Mouse (Mus musculus) MEL (cell line): ENCODE measurements around the gene Tuba3b. TPM values are rescaled to one million over a fixed set of nuclear protein-coding genes. Genes with fewer than 3 reads are reported as not detected.

Experiments
- DNase-seq: peaks from one replicate; pipeline ENCODE4 v3.0.0; 2011; ENCODE audit warnings: low read depth, low spot score
- H3K27ac ChIP-seq: 2 replicates; pipeline ENCODE4 v1.5.1; 2012; ENCODE audit warnings: low read depth, mild to moderate bottlenecking, control low read depth, low read length, moderate library complexity; ENCODE audit not compliant: control insufficient read depth
- H3K27me3 ChIP-seq, 2 experiments: fragments of 150-350 bp in 1 of 2; sonication (generic) in 1 of 2; 2 replicates each; pipeline ENCODE4 v1.6.1; 2012; ENCODE audit warnings: low read length in 2 of 2, mild to moderate bottlenecking in 2 of 2, improper control_type of control experiment in 1 of 2, moderate library complexity in 1 of 2; ENCODE audit not compliant: insufficient read depth in 2 of 2, control insufficient read depth in 1 of 2
- H3K36me3 ChIP-seq, 2 experiments: 2 replicates each; pipeline ENCODE4 v1.6.1; 2012 to 2014; ENCODE audit warnings: low read length in 2 of 2, improper control_type of control experiment in 1 of 2, inconsistent platforms in 1 of 2, mild to moderate bottlenecking in 1 of 2; ENCODE audit not compliant: insufficient read depth in 2 of 2, control insufficient read depth in 1 of 2
- H3K4me1 ChIP-seq, 2 experiments: fragments of 150-350 bp in 1 of 2; sonication (generic) in 1 of 2; 2 replicates each; pipeline ENCODE4 v1.6.1; 2012; ENCODE audit warnings: low read length in 2 of 2, improper control_type of control experiment in 1 of 2, mild to moderate bottlenecking in 1 of 2; ENCODE audit not compliant: insufficient read depth in 2 of 2, control insufficient read depth in 1 of 2
- H3K4me3 ChIP-seq, 2 experiments: fragments of 150-350 bp in 1 of 2; sonication (generic) in 1 of 2; 2 replicates each; pipeline ENCODE4 v1.5.1; 2012; ENCODE audit warnings: low read depth in 2 of 2, low read length in 2 of 2, mild to moderate bottlenecking in 2 of 2, moderate library complexity in 2 of 2, control low read depth in 1 of 2, improper control_type of control experiment in 1 of 2; ENCODE audit not compliant: control insufficient read depth in 1 of 2, insufficient read depth in 1 of 2
- H3K79me2 ChIP-seq: 2 replicates; pipeline ENCODE4 v1.6.1; 2012; ENCODE audit warnings: mild to moderate bottlenecking, low read length, moderate library complexity; ENCODE audit not compliant: control insufficient read depth, poor library complexity, insufficient read depth
- H3K9ac ChIP-seq: 2 replicates; pipeline ENCODE4 v1.6.1; 2012; ENCODE audit warnings: low read depth, mild to moderate bottlenecking, control low read depth, low read length, moderate library complexity; ENCODE audit not compliant: control insufficient read depth, poor library complexity, severe bottlenecking
- H3K9me3 ChIP-seq: fragments of 150-350 bp; sonication (generic); replicated peaks from 2 replicates; pipeline ENCODE4 v1.6.1; 2012; ENCODE audit warnings: mild to moderate bottlenecking, low read length, improper control_type of control experiment, moderate library complexity; ENCODE audit not compliant: insufficient read depth
- CHD2 ChIP-seq: IDR thresholded peaks from 2 replicates; pipeline ENCODE4 v1.6.1; 2011; ENCODE audit warnings: low read length, improper control_type of control experiment
- CTCF ChIP-seq, 3 experiments: IDR thresholded peaks in 2 of 3; conservative IDR thresholded peaks in 1 of 3; 2 replicates each; pipeline ENCODE4 v1.5.1; 2011 to 2012; ENCODE audit warnings: low read length in 3 of 3, low read depth in 2 of 3, mild to moderate bottlenecking in 2 of 3, improper control_type of control experiment in 1 of 3, inconsistent platforms in 1 of 3, mixed read lengths in 1 of 3, moderate library complexity in 1 of 3; ENCODE audit not compliant: control insufficient read depth in 1 of 3, insufficient read depth in 1 of 3, poor library complexity in 1 of 3, severe bottlenecking in 1 of 3
- E2F4 ChIP-seq: IDR thresholded peaks from 2 replicates; pipeline ENCODE4 v1.6.1; 2011; ENCODE audit warnings: low read depth, low read length, improper control_type of control experiment, borderline replicate concordance
- EP300 ChIP-seq, 2 experiments: IDR thresholded peaks; 2 replicates each; pipeline ENCODE4 v1.6.1; 2011; ENCODE audit warnings: improper control_type of control experiment in 2 of 2, low read length in 2 of 2, low read depth in 1 of 2, mild to moderate bottlenecking in 1 of 2
- ETS1 ChIP-seq: IDR thresholded peaks from 2 replicates; pipeline ENCODE4 v1.6.1; 2012; ENCODE audit warnings: low read depth, mild to moderate bottlenecking, inconsistent platforms, low read length, improper control_type of control experiment, moderate library complexity
- GATA1 ChIP-seq: IDR thresholded peaks from 2 replicates; pipeline ENCODE4 v1.6.1; 2011; ENCODE audit warnings: low read depth, low read length, improper control_type of control experiment
- JUND ChIP-seq: IDR thresholded peaks from 2 replicates; pipeline ENCODE4 v1.6.1; 2011; ENCODE audit warnings: low read depth, mild to moderate bottlenecking, improper control_type of control experiment, low read length
- KAT2A ChIP-seq: conservative IDR thresholded peaks from 2 replicates; pipeline ENCODE4 v1.6.1; 2012; ENCODE audit warnings: low read depth, low read length, improper control_type of control experiment, inconsistent platforms
- MAFK ChIP-seq: IDR thresholded peaks from 2 replicates; pipeline ENCODE4 v1.6.1; 2011; ENCODE audit warnings: low read depth, mild to moderate bottlenecking, low read length, improper control_type of control experiment, borderline replicate concordance
- MAZ ChIP-seq: IDR thresholded peaks from 2 replicates; pipeline ENCODE4 v1.6.1; 2012; ENCODE audit warnings: low read depth, mild to moderate bottlenecking, inconsistent platforms, low read length, improper control_type of control experiment
- MEF2A ChIP-seq: IDR thresholded peaks from 2 replicates; pipeline ENCODE4 v1.6.1; 2014; ENCODE audit warnings: low read depth, mild to moderate bottlenecking, inconsistent platforms, low read length, improper control_type of control experiment; ENCODE audit not compliant: poor library complexity, insufficient replicate concordance, severe bottlenecking; ENCODE audit errors: extremely low read depth
- MYB ChIP-seq: IDR thresholded peaks from 2 replicates; pipeline ENCODE4 v1.6.1; 2011; ENCODE audit warnings: mild to moderate bottlenecking, low read depth, low read length, improper control_type of control experiment
- MYC ChIP-seq: IDR thresholded peaks from 2 replicates; pipeline ENCODE4 v1.6.1; 2011; ENCODE audit warnings: low read depth, mild to moderate bottlenecking, low read length, improper control_type of control experiment, moderate library complexity
- NELFE ChIP-seq: IDR thresholded peaks from 2 replicates; pipeline ENCODE4 v1.6.1; 2011; ENCODE audit warnings: low read depth, low read length, improper control_type of control experiment
- NRF1 ChIP-seq: IDR thresholded peaks from 2 replicates; pipeline ENCODE4 v1.6.1; 2014; ENCODE audit warnings: low read depth, mild to moderate bottlenecking, inconsistent platforms, low read length, improper control_type of control experiment, moderate library complexity; ENCODE audit not compliant: poor library complexity, insufficient read depth, severe bottlenecking
- POLR2A ChIP-seq, 2 experiments: IDR thresholded peaks; 2 replicates each; pipeline ENCODE4 v1.6.1; 2011 to 2012; ENCODE audit warnings: low read length in 2 of 2, mild to moderate bottlenecking in 2 of 2, control low read depth in 1 of 2, improper control_type of control experiment in 1 of 2, low read depth in 1 of 2, moderate library complexity in 1 of 2; ENCODE audit not compliant: control insufficient read depth in 1 of 2, insufficient read depth in 1 of 2, poor library complexity in 1 of 2
- POLR2AphosphoS2 ChIP-seq: IDR thresholded peaks from 2 replicates; pipeline ENCODE4 v1.6.1; 2011; ENCODE audit warnings: low read length, improper control_type of control experiment
- POLR2AphosphoS5 ChIP-seq: IDR thresholded peaks from 2 replicates; pipeline ENCODE4 v1.6.1; 2012; ENCODE audit warnings: low read depth, borderline replicate concordance, mild to moderate bottlenecking, inconsistent platforms, low read length, moderate library complexity, mixed read lengths
- RAD21 ChIP-seq: IDR thresholded peaks from 2 replicates; pipeline ENCODE4 v1.6.1; 2011; ENCODE audit warnings: mild to moderate bottlenecking, low read depth, low read length, improper control_type of control experiment
- RCOR1 ChIP-seq: IDR thresholded peaks from 2 replicates; pipeline ENCODE4 v1.6.1; 2012; ENCODE audit warnings: low read depth, mild to moderate bottlenecking, inconsistent platforms, low read length, improper control_type of control experiment
- SIN3A ChIP-seq: IDR thresholded peaks from 2 replicates; pipeline ENCODE4 v1.6.1; 2012; ENCODE audit warnings: low read length, improper control_type of control experiment, inconsistent platforms
- SMC3 ChIP-seq: IDR thresholded peaks from 2 replicates; pipeline ENCODE4 v1.6.1; 2011; ENCODE audit warnings: low read depth, low read length, improper control_type of control experiment
- TCF12 ChIP-seq: IDR thresholded peaks from 2 replicates; pipeline ENCODE4 v1.6.1; 2014; ENCODE audit warnings: low read depth, mild to moderate bottlenecking, inconsistent platforms, low read length, improper control_type of control experiment, moderate library complexity
- USF2 ChIP-seq, 2 experiments: IDR thresholded peaks; 2 replicates each; pipeline ENCODE4 v1.6.1; 2011 to 2012; ENCODE audit warnings: improper control_type of control experiment in 2 of 2, low read length in 2 of 2, borderline replicate concordance in 1 of 2, inconsistent platforms in 1 of 2, low read depth in 1 of 2, mild to moderate bottlenecking in 1 of 2; ENCODE audit not compliant: insufficient read depth in 1 of 2
- ZC3H11A ChIP-seq: IDR thresholded peaks from 2 replicates; pipeline ENCODE4 v1.6.1; 2012; ENCODE audit warnings: low read depth, mild to moderate bottlenecking, inconsistent platforms, low read length, improper control_type of control experiment
- ZKSCAN1 ChIP-seq: IDR thresholded peaks from 2 replicates; pipeline ENCODE4 v1.6.1; 2012; ENCODE audit warnings: low read depth, mild to moderate bottlenecking, inconsistent platforms, low read length, improper control_type of control experiment, moderate library complexity
- ZMIZ1 ChIP-seq: IDR thresholded peaks from 2 replicates; pipeline ENCODE4 v1.6.1; 2012; ENCODE audit warnings: low read depth, mild to moderate bottlenecking, inconsistent platforms, low read length, improper control_type of control experiment, moderate library complexity
- polyA plus RNA-seq, 2 experiments: library from polyadenylated mRNA; stranded (reverse) in 1 of 2; unstranded in 1 of 2; fragments of >175 nt in 1 of 2; fragments of >200 nt in 1 of 2; gene quantifications; 2 replicates each; pipeline versions ENCODE4 v1.2.1 to v1.2.4; 2012; ENCODE audit warnings: low replicate concordance in 2 of 2, low read depth in 1 of 2; ENCODE audit not compliant: insufficient read length in 2 of 2, insufficient read depth in 1 of 2, missing spikeins in 1 of 2
- total RNA-seq: library from RNA; depleted of rRNA; stranded (reverse); fragments of 300-350 nt; gene quantifications from 2 replicates; pipeline ENCODE4 v1.2.3, GENCODE M21; 2012

The Tuba3b gene
- total and polyA plus RNA-seq, 3 experiments = 0.06 to 0.23 TPM; not detected in 1

- no peaks in the 10 kb centered on the region for H3K4me1 ChIP-seq
- TF ChIP-seq MAFK (no peak), KAT2A (no peak), MYC (no peak), ZMIZ1 (no peak), NRF1 (no peak), ZKSCAN1 (no peak), MAZ (no peak), JUND (no peak), CTCF (IDR thresholded peaks at IDR 0.05 in 2 of 3, conservative IDR thresholded peaks at IDR 0.05 in 1 of 3; ENCODE audit: control insufficient read depth in 1 of 3, insufficient read depth in 1 of 3, low read depth in 2 of 3, low read length in 3 of 3, poor library complexity in 1 of 3, severe bottlenecking in 1 of 3) (no peak), GATA1 (no peak), CHD2 (no peak), TCF12 (no peak), POLR2A (IDR thresholded peaks at IDR 0.05; ENCODE audit: control insufficient read depth in 1 of 2, insufficient read depth in 1 of 2, low read depth in 1 of 2, low read length in 2 of 2, poor library complexity in 1 of 2) (no peak), POLR2AphosphoS2 (no peak), RAD21 (no peak)
- no peaks in the 10 kb centered on the region for H3K9me3 ChIP-seq
- H3K27ac ChIP-seq = no peak overlapping the region
- H3K36me3 ChIP-seq = no peaks in the 10 kb centered on the region
- H3K27me3 ChIP-seq = no peaks in the 10 kb centered on the region
- no peak for DNase-seq
- no peak overlapping the region for H3K9ac ChIP-seq
- no peak overlapping the region for H3K4me3 ChIP-seq
- H3K79me2 ChIP-seq = no peaks in the 10 kb centered on the region
Measured at GRCm38 (mm10) chr6:145592036-145592435, 23.5 kb upstream of the Tuba3b start.

- no peak overlapping the region for H3K4me3 ChIP-seq
- no peaks in the 10 kb centered on the region for H3K79me2 ChIP-seq
- TF ChIP-seq USF2 (IDR thresholded peaks at IDR 0.05; ENCODE audit: borderline replicate concordance in 1 of 2, insufficient read depth in 1 of 2, low read depth in 1 of 2, low read length in 2 of 2) (no peak), CHD2 (no peak), ZC3H11A (no peak), RAD21 (no peak), CTCF (IDR thresholded peaks at IDR 0.05 in 2 of 3, conservative IDR thresholded peaks at IDR 0.05 in 1 of 3; ENCODE audit: control insufficient read depth in 1 of 3, insufficient read depth in 1 of 3, low read depth in 2 of 3, low read length in 3 of 3, poor library complexity in 1 of 3, severe bottlenecking in 1 of 3) (no peak), E2F4 (no peak), TCF12 (no peak), POLR2A (IDR thresholded peaks at IDR 0.05; ENCODE audit: control insufficient read depth in 1 of 2, insufficient read depth in 1 of 2, low read depth in 1 of 2, low read length in 2 of 2, poor library complexity in 1 of 2) (no peak), ZKSCAN1 (no peak), MEF2A (no peak), SMC3 (no peak), POLR2AphosphoS2 (no peak), NRF1 (no peak), MYB (no peak), NELFE (no peak), ETS1 (no peak), RCOR1 (no peak), SIN3A (no peak), EP300 (IDR thresholded peaks at IDR 0.05; ENCODE audit: low read depth in 1 of 2, low read length in 2 of 2) (no peak), POLR2AphosphoS5 (no peak)
- no peak overlapping the region for H3K27ac ChIP-seq
- H3K4me1 ChIP-seq = no peaks in the 10 kb centered on the region
- no peaks in the 10 kb centered on the region for H3K9me3 ChIP-seq
- no peaks in the 10 kb centered on the region for H3K27me3 ChIP-seq
- DNase-seq = no peak
- H3K36me3 ChIP-seq = no peaks in the 10 kb centered on the region
- H3K9ac ChIP-seq = no peak overlapping the region
Measured at GRCm38 (mm10) chr6:145592531-145592998, 23.0 kb upstream of the Tuba3b start.
